Comparison of ENCODE assay signal across 24 mouse cellular contexts in genomic region chr8:81374877-81375475, GRCm38 (mm10). TPM values are rescaled to one million over a fixed set of nuclear protein-coding genes. Genes with fewer than 3 reads are reported as not detected.
A peak's percentile ranks its signal among the peaks of the same experiment; 100 is the strongest.
DNase-seq lines count a peak whose midpoint lies in the region; ATAC-seq and TF ChIP-seq lines count a peak whose summit lies in the region.
"Had no signal": no experiment of that assay in that cellular context is flagged by ENCODE, and none has a peak within 500 bp of the region (broad histone marks: within the 10 kb centered on the region; RNA-seq: fewer than 3 reads in every experiment).

No protein-coding gene starts in this region.

- no peak for TF ChIP-seq EP300 in liver, postnatal 0 days (IDR thresholded peaks at IDR 0.05; ENCODE audit: low read depth)

- H3K9me3 ChIP-seq in liver, postnatal 0 days (ENCODE audit: low read length): no peaks in the 10 kb centered on the region
- H3K9me3 ChIP-seq: forebrain, embryonic 13.5 days; heart, embryonic 10.5 days; hindbrain, embryonic 15.5 days; limb, embryonic 10.5 days; liver, embryonic 15.5 days; midbrain, embryonic 15.5 days had no signal

- WGBS in liver, postnatal 0 days (ENCODE audit: insufficient replicate concordance): 57% methylated on average over 4 of the region's 4 CpGs

- H3K36me3 ChIP-seq in liver, postnatal 0 days (replicated peaks; ENCODE audit: insufficient read depth, low read length): no peaks in the 10 kb centered on the region
- H3K36me3 ChIP-seq: heart, embryonic 10.5 days; hindbrain, embryonic 15.5 days; limb, embryonic 10.5 days; liver, embryonic 15.5 days; midbrain, embryonic 15.5 days had no signal

- peak; percentile 84 for ATAC-seq in common myeloid progenitor, adult 5-6 weeks (replicated peaks; ENCODE audit: low read depth, poor library complexity, severe bottlenecking)
- ATAC-seq in monocyte, adult 5-6 weeks (replicated peaks; ENCODE audit: insufficient number of reproducible peaks, low FRiP score, low TSS enrichment, poor library complexity, severe bottlenecking): peak; percentile 61
- ATAC-seq in liver, postnatal 0 days: no peak
- ATAC-seq: CD4-positive, CD25-positive, alpha-beta regulatory T cell, adult 4 months; forebrain, embryonic 13.5 days; midbrain, embryonic 15.5 days had no signal

- TF ChIP-seq CTCF in liver, postnatal 0 days (IDR thresholded peaks at IDR 0.05; ENCODE audit: low read depth): no peak

- DNase-seq in heart, adult 11 months: peak; percentile 52
- DNase-seq in heart, adult 18-20 months: no peak
- DNase-seq in A20 (ENCODE audit: low read depth, low spot score): peak; percentile 58
- no peak for DNase-seq in liver, postnatal 0 days
- no peak for DNase-seq in thymus, postnatal 14 days
- DNase-seq: adrenal gland, adult 8-10 months; cerebellum, adult 2 months; cerebellum, postnatal 36 days; heart, postnatal 4 days; kidney, adult 2 months; layer of hippocampus, adult 9-11 months; liver; thymus, postnatal 25 days had no signal

- no peak overlapping the region for H3K9ac ChIP-seq in liver, postnatal 0 days (replicated peaks)
- H3K9ac ChIP-seq: forebrain, embryonic 13.5 days; hindbrain, embryonic 15.5 days; liver, embryonic 15.5 days; midbrain, embryonic 15.5 days had no signal

- H3K27me3 ChIP-seq in liver, postnatal 0 days (ENCODE audit: insufficient read depth, low read length): no peaks in the 10 kb centered on the region
- H3K27me3 ChIP-seq: forebrain, embryonic 13.5 days; hindbrain, embryonic 15.5 days; liver, embryonic 15.5 days; midbrain, embryonic 15.5 days had no signal

- no peak overlapping the region for H3K4me3 ChIP-seq in liver, postnatal 0 days (ENCODE audit: low read depth, low read length)
- H3K4me3 ChIP-seq: forebrain, embryonic 13.5 days; heart, embryonic 10.5 days; hindbrain, embryonic 15.5 days; left cerebral cortex, adult 2 months; limb, embryonic 10.5 days; liver, embryonic 15.5 days; midbrain, embryonic 15.5 days had no signal

- H3K4me1 ChIP-seq in liver, postnatal 0 days (ENCODE audit: insufficient read depth): no peaks in the 10 kb centered on the region
- H3K4me1 ChIP-seq: forebrain, embryonic 13.5 days; heart, embryonic 10.5 days; hindbrain, embryonic 15.5 days; limb, embryonic 10.5 days; liver, embryonic 15.5 days; midbrain, embryonic 15.5 days had no signal

- no peak overlapping the region for H3K27ac ChIP-seq in liver, postnatal 0 days (ENCODE audit: low read depth)
- H3K27ac ChIP-seq: forebrain, embryonic 13.5 days; heart, embryonic 10.5 days; hindbrain, embryonic 15.5 days; kidney, postnatal 0 days; left cerebral cortex, adult 2 months; limb, embryonic 10.5 days; liver, embryonic 15.5 days; midbrain, embryonic 15.5 days had no signal

- H3K4me2 ChIP-seq in liver, postnatal 0 days (ENCODE audit: low read depth, low read length): no peak overlapping the region
- H3K4me2 ChIP-seq: forebrain, embryonic 13.5 days; hindbrain, embryonic 15.5 days; liver, embryonic 15.5 days; midbrain, embryonic 15.5 days had no signal

RNA-seq across cellular contexts. Expression of gene Inpp4b, which starts 32.6 kb away (rescaled TPM):
- total RNA-seq in heart, adult 18-20 months (2021): 10 to 100 TPM; 51.8 to 70.6 TPM
- total RNA-seq in common myeloid progenitor, adult 5-6 weeks (2017): 3.5 and 5.7 TPM in 2 replicates
- total RNA-seq in monocyte, adult 5-6 weeks (2017): 9.1 to 11.9 TPM (median 10.3 TPM) in 3 replicates
- 0.82 and 1.1 TPM in 2 replicates for polyA plus RNA-seq in liver, postnatal 0 days (2015; fragmentation: Nextera tagmentation; extraction: Ambion mirVana)

Comparison
In these comparisons a context has a peak if more than half of its experiments do, and no peak if none do; other contexts are left out.
1. DNase-seq: peak in heart, adult 11 months (single experiment) and A20 (single experiment); none in heart, adult 18-20 months (0 of 2), liver, postnatal 0 days (single experiment) and thymus, postnatal 14 days (single experiment).